ENCODE assay signal across 14 mouse cellular contexts in the genomic region with DNA sequence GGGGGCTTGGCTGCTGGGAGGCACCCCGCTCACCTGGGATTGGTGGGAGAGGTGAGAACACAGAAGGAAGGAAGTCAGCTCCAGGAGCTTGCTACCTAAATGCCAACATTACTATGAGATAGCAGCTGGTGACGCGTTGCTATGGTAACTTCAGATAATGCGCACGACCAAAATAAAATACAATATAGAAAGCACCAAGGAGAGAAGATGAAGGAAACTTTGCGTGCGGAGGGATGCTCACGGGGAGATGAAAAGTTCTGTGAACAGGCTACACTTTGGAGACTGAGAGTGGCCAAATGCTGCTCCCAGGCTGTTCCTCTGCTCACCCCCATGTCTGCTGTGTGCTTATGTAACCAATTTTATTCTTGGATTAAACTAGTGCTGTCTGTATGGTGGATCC. TPM values are rescaled to one million over a fixed set of nuclear protein-coding genes. Genes with fewer than 3 reads are reported as not detected.
DNase-seq lines count a peak whose midpoint lies in the region; ATAC-seq lines count a peak whose summit lies in the region.
"Had no signal": no experiment of that assay in that cellular context is flagged by ENCODE, and none has a peak within 500 bp of the region (broad histone marks: within the 10 kb centered on the region; RNA-seq: fewer than 3 reads in every experiment).

No protein-coding gene starts in this region.

- ATAC-seq in frontal cortex, adult (ENCODE audit: low TSS enrichment) = peak; percentile 78
- no peak for ATAC-seq in forebrain, embryonic 14.5 days
- ATAC-seq in neural tube, embryonic 13.5 days (ENCODE audit: low read depth) = no peak
- ATAC-seq: inflammation-experienced regulatory T-cells, adult 6 months had no signal

- H3K4me2 ChIP-seq in forebrain, embryonic 14.5 days (ENCODE audit: low read length) = peak overlapping the region; percentile 63
- H3K4me2 ChIP-seq in neural tube, embryonic 13.5 days = peak overlapping the region; percentile 62
- H3K4me2 ChIP-seq: liver, embryonic 11.5 days had no signal

- H3K27ac ChIP-seq in forebrain, embryonic 14.5 days (ENCODE audit: low read depth, low read length) = no peak overlapping the region; the same call in 1 of the 2 replicates
- no peak overlapping the region for H3K27ac ChIP-seq in neural tube, embryonic 13.5 days (replicated peaks)
- no peak overlapping the region for H3K27ac ChIP-seq in embryonic facial prominence, embryonic 10.5 days (replicated peaks)
- H3K27ac ChIP-seq: heart, embryonic 10.5 days had no signal

- no peak overlapping the region for H3K4me3 ChIP-seq in forebrain, embryonic 14.5 days (ENCODE audit: low read depth, low read length)
- H3K4me3 ChIP-seq in neural tube, embryonic 13.5 days = peak overlapping the region; percentile 44
- no peak overlapping the region for H3K4me3 ChIP-seq in embryonic facial prominence, embryonic 10.5 days
- H3K4me3 ChIP-seq: heart, embryonic 10.5 days had no signal

- 77% methylated on average over 8 of the region's 8 CpGs for WGBS in forebrain, embryonic 14.5 days
- WGBS in neural tube, embryonic 13.5 days = 67% methylated on average over 8 of the region's 8 CpGs
- WGBS in embryonic facial prominence, embryonic 10.5 days = 89% methylated on average over 8 of the region's 8 CpGs

- H3K36me3 ChIP-seq in forebrain, embryonic 14.5 days (ENCODE audit: control insufficient read depth, insufficient read depth, low read length) = no peaks in the 10 kb centered on the region
- no peaks in the 10 kb centered on the region for H3K36me3 ChIP-seq in neural tube, embryonic 13.5 days
- no peaks in the 10 kb centered on the region for H3K36me3 ChIP-seq in embryonic facial prominence, embryonic 10.5 days (replicated peaks)
- H3K36me3 ChIP-seq: heart, embryonic 10.5 days had no signal

- H3K9ac ChIP-seq in forebrain, embryonic 14.5 days (ENCODE audit: low read length) = no peak overlapping the region
- peak overlapping the region; percentile 38; the same call in 1 of the 2 replicates for H3K9ac ChIP-seq in neural tube, embryonic 13.5 days

- no peaks in the 10 kb centered on the region for H3K9me3 ChIP-seq in forebrain, embryonic 14.5 days (replicated peaks; ENCODE audit: control insufficient read depth, low read length)
- no peaks in the 10 kb centered on the region for H3K9me3 ChIP-seq in neural tube, embryonic 13.5 days
- no peaks in the 10 kb centered on the region for H3K9me3 ChIP-seq in embryonic facial prominence, embryonic 10.5 days
- H3K9me3 ChIP-seq: heart, embryonic 10.5 days had no signal

- H3K27me3 ChIP-seq in forebrain, embryonic 14.5 days (replicated peaks; ENCODE audit: control insufficient read depth, insufficient read depth, low read length) = no peaks in the 10 kb centered on the region
- peaks cover 22% of the 10 kb centered on the region for H3K27me3 ChIP-seq in neural tube, embryonic 13.5 days
- H3K27me3 ChIP-seq in embryonic facial prominence, embryonic 10.5 days (replicated peaks; ENCODE audit: low read depth, poor library complexity, severe bottlenecking) = peaks cover 16% of the 10 kb centered on the region

- no peak for DNase-seq in frontal cortex, postnatal 10 days (ENCODE audit: low spot score in 2 of 2)
- DNase-seq in forebrain, embryonic 14.5 days (ENCODE audit: low spot score) = peak; percentile 39
- DNase-seq in layer of hippocampus, adult 9-11 months = peak; percentile 23
- DNase-seq in spleen, adult 12 weeks (ENCODE audit: low spot score) = no peak
- DNase-seq in gastrocnemius, postnatal 36 days = no peak
- no peak for DNase-seq in embryonic facial prominence, embryonic 10.5 days (ENCODE audit: low spot score)
- DNase-seq: kidney, postnatal 14 days; spleen, adult 18-20 months; thymus, adult 18-20 months had no signal

- intact Hi-C loops in gastrocnemius, postnatal 36 days (cut with DNase I) = no loop called here

- 0 out of 2 replicates have a peak, but pooled peaks cover 3% of the 10 kb centered on the region for H3K4me1 ChIP-seq in forebrain, embryonic 14.5 days (ENCODE audit: control insufficient read depth, insufficient read depth, low read length)
- H3K4me1 ChIP-seq in neural tube, embryonic 13.5 days (replicated peaks) = peaks cover 46% of the 10 kb centered on the region
- H3K4me1 ChIP-seq in embryonic facial prominence, embryonic 10.5 days = peaks cover 14% of the 10 kb centered on the region

RNA-seq across cellular contexts. Expression of gene Fam196b, which starts 2.4 kb away (rescaled TPM):
- 1.4 and 1.6 TPM in 2 replicates for polyA plus RNA-seq in forebrain, embryonic 14.5 days (2014; fragmentation: Nextera tagmentation; extraction: Ambion mirVana)
- polyA plus RNA-seq in neural tube, embryonic 13.5 days (2015; fragmentation: Nextera tagmentation; extraction: Ambion mirVana) = 3.4 and 3.8 TPM in 2 replicates
- under 1 TPM; 0.07 to 0.43 TPM for total RNA-seq in gastrocnemius, postnatal 36 days (2021)
- polyA plus RNA-seq in embryonic facial prominence, embryonic 10.5 days (2016; fragmentation: Nextera tagmentation; extraction: Ambion mirVana) = 1.1 and 1.6 TPM in 2 replicates

Comparison
In these comparisons a context has a peak if more than half of its experiments do, and no peak if none do; other contexts are left out.
1. DNase-seq: peak in forebrain, embryonic 14.5 days (single experiment) and layer of hippocampus, adult 9-11 months (single experiment); none in frontal cortex, postnatal 10 days (0 of 2), spleen, adult 12 weeks (single experiment), gastrocnemius, postnatal 36 days (0 of 2) and embryonic facial prominence, embryonic 10.5 days (single experiment).